Mouse (Mus musculus) kidney, embryonic 16.5 days (tissue): ENCODE results near the gene Tmem114. TPM values are rescaled to one million over a fixed set of nuclear protein-coding genes. Genes with fewer than 3 reads are reported as not detected.

ENCODE experiments used
- ATAC-seq: fragments of 200-750 bp; cut with Nextera tagmentation; 2 replicates; pipeline ENCODE4 v1.8.0; 2017; ENCODE audit warnings: moderate TSS enrichment; ENCODE audit not compliant: low FRiP score, low TSS enrichment
- H3K27ac ChIP-seq: fragments of 300-500 bp; sonication (generic); 2 replicates; pipeline ENCODE4 v1.5.1; 2014; ENCODE audit warnings: low read length
- H3K27me3 ChIP-seq: fragments of 300-500 bp; sonication (generic); 2 replicates; pipeline ENCODE4 v1.6.1; 2014; ENCODE audit warnings: low read length, control low read depth, mixed read lengths; ENCODE audit not compliant: insufficient read depth
- H3K36me3 ChIP-seq: fragments of 300-500 bp; sonication (generic); 2 replicates; pipeline ENCODE4 v1.6.1; 2014; ENCODE audit warnings: low read length, control low read depth, mixed read lengths; ENCODE audit not compliant: insufficient read depth
- H3K4me1 ChIP-seq: fragments of 300-500 bp; sonication (generic); 2 replicates; pipeline ENCODE4 v1.6.1; 2014; ENCODE audit warnings: low read length, control low read depth, mixed read lengths; ENCODE audit not compliant: insufficient read depth
- H3K4me2 ChIP-seq: fragments of 300-500 bp; sonication (generic); replicated peaks from 2 replicates; pipeline ENCODE4 v1.6.1; 2014; ENCODE audit warnings: low read depth, low read length
- H3K4me3 ChIP-seq: fragments of 300-500 bp; sonication (generic); 2 replicates; pipeline ENCODE4 v1.5.1; 2014; ENCODE audit warnings: mild to moderate bottlenecking, low read length
- H3K9ac ChIP-seq: fragments of 300-500 bp; sonication (generic); replicated peaks from 2 replicates; pipeline ENCODE4 v1.6.1; 2014; ENCODE audit warnings: low read length
- H3K9me3 ChIP-seq: fragments of 300-500 bp; sonication (generic); 2 replicates; pipeline ENCODE4 v1.6.1; 2016; ENCODE audit warnings: low read length, control low read depth
- WGBS: fragments of 180-500 bp; shearing (Covaris S2); extraction: QIAGEN DNeasy Blood & Tissue Kit; methylation state at CpG from one replicate; pipeline ENCODE4 v1.1.7; 2014; 5-methylcytosine and 5-hydroxymethylcytosine counted together
- polyA plus RNA-seq: library from polyadenylated mRNA; unstranded; fragments of >200 nt; fragmentation: Nextera tagmentation; extraction: Ambion mirVana; gene quantifications from 2 replicates; pipeline ENCODE4 v1.2.1, GENCODE M21; 2015

Gene Tmem114
- polyA plus RNA-seq = 0.11 TPM in 1 of 2 replicates, not detected in the other

GRCm38 (mm10) chr16:8424971-8425330 is at the start of gene Tmem114:
Gene Tmem114 (minus strand): TSS chr16:8425136.
- peaks cover 49% of the 10 kb centered on the region for H3K27me3 ChIP-seq

GRCm38 (mm10) chr16:8470603-8471481 is 45.9 kb upstream of the Tmem114 start, which contains the start of gene Mettl22:
Gene Mettl22 (plus strand): TSS chr16:8470788.
- ATAC-seq = peak; percentile 99
- Histone ChIP-seq H3K9ac (peak within 1 kb of the TSS; percentile 88), H3K9me3 (no peaks in the 10 kb centered on the region), H3K4me3 (peak within 1 kb of the TSS; percentile 86), H3K4me1 (peaks cover 10% of the 10 kb centered on the region), H3K36me3 (no peaks in the 10 kb centered on the region), H3K27ac (peak within 1 kb of the TSS; percentile 93), H3K27me3 (no peaks in the 10 kb centered on the region), H3K4me2 (peak within 1 kb of the TSS; percentile 65)
- under 1% methylated on average over 48 of the region's 48 CpGs for WGBS

More at GRCm38 (mm10) chr16:8424971-8425330, at the start of gene Tmem114:
- ATAC-seq = peak; percentile 49; the same call in 1 of the 2 replicates
- no peak within 1 kb of the TSS for H3K27ac ChIP-seq
- H3K4me1 ChIP-seq = peaks cover 9% of the 10 kb centered on the region; the same call in 1 of the 2 replicates
- under 1% methylated on average over 16 of the region's 16 CpGs for WGBS
- no peaks in the 10 kb centered on the region for H3K9me3 ChIP-seq
- H3K9ac ChIP-seq = no peak within 1 kb of the TSS
- H3K4me3 ChIP-seq = peak within 1 kb of the TSS; percentile 42
- H3K36me3 ChIP-seq = no peaks in the 10 kb centered on the region
- H3K4me2 ChIP-seq = peak within 1 kb of the TSS; percentile 72

GRCm38 (mm10) chr16:8470132-8470531 is 45.2 kb upstream of the Tmem114 start:
- Histone ChIP-seq H3K4me2 (peak overlapping the region; percentile 65), H3K36me3 (no peaks in the 10 kb centered on the region), H3K27ac (no peak overlapping the region), H3K4me1 (peaks cover 10% of the 10 kb centered on the region), H3K4me3 (peak overlapping the region; percentile 86), H3K9ac (peak overlapping the region; percentile 88; the same call in 1 of the 2 replicates), H3K27me3 (no peaks in the 10 kb centered on the region), H3K9me3 (no peaks in the 10 kb centered on the region)
- 77% methylated on average over 2 of the region's 2 CpGs for WGBS
- peak; percentile 46; the same call in 1 of the 2 replicates for ATAC-seq

GRCm38 (mm10) chr16:8459098-8459497 is 34.2 kb upstream of the Tmem114 start:
- H3K27me3 ChIP-seq = no peaks in the 10 kb centered on the region
- H3K4me1 ChIP-seq = no peaks in the 10 kb centered on the region
- H3K9ac ChIP-seq = no peak overlapping the region
- no peak for ATAC-seq
- no peaks in the 10 kb centered on the region for H3K36me3 ChIP-seq
- no peak overlapping the region for H3K4me2 ChIP-seq
- 36% methylated on average over 6 of the region's 6 CpGs for WGBS
- H3K9me3 ChIP-seq = no peaks in the 10 kb centered on the region
- H3K4me3 ChIP-seq = no peak overlapping the region
- H3K27ac ChIP-seq = no peak overlapping the region

GRCm38 (mm10) chr16:8458391-8458790 is 33.5 kb upstream of the Tmem114 start:
- WGBS = 91% methylated on average over 4 of the region's 4 CpGs
- H3K36me3 ChIP-seq = no peaks in the 10 kb centered on the region
- H3K27me3 ChIP-seq = 0 out of 2 replicates have a peak, but pooled peaks cover 2% of the 10 kb centered on the region
- no peaks in the 10 kb centered on the region for H3K4me1 ChIP-seq
- no peak overlapping the region for H3K9ac ChIP-seq
- no peaks in the 10 kb centered on the region for H3K9me3 ChIP-seq
- H3K4me3 ChIP-seq = no peak overlapping the region
- no peak overlapping the region for H3K4me2 ChIP-seq
- no peak overlapping the region for H3K27ac ChIP-seq
- no peak for ATAC-seq

- no peak for ATAC-seq
- Histone ChIP-seq H3K27me3 (0 out of 2 replicates have a peak, but pooled peaks cover 2% of the 10 kb centered on the region), H3K4me3 (no peak overlapping the region), H3K27ac (no peak overlapping the region), H3K9ac (no peak overlapping the region), H3K4me1 (no peaks in the 10 kb centered on the region), H3K4me2 (no peak overlapping the region), H3K36me3 (no peaks in the 10 kb centered on the region), H3K9me3 (no peaks in the 10 kb centered on the region)
- 42% methylated on average over 2 of the region's 2 CpGs for WGBS
These were observed 30.3 kb upstream of the Tmem114 start for GRCm38 (mm10) chr16:8455221-8455620.

GRCm38 (mm10) chr16:8453301-8453700 is 28.4 kb upstream of the Tmem114 start:
- Histone ChIP-seq H3K9me3 (no peaks in the 10 kb centered on the region), H3K9ac (no peak overlapping the region), H3K27ac (no peak overlapping the region), H3K4me3 (no peak overlapping the region), H3K4me1 (no peaks in the 10 kb centered on the region), H3K4me2 (no peak overlapping the region), H3K27me3 (0 out of 2 replicates have a peak, but pooled peaks cover 2% of the 10 kb centered on the region), H3K36me3 (no peaks in the 10 kb centered on the region)
- no peak for ATAC-seq
- 93% methylated on average over 2 of the region's 2 CpGs for WGBS

- H3K27me3 ChIP-seq = no peaks in the 10 kb centered on the region
- 82% methylated on average over 6 of the region's 6 CpGs for WGBS
- no peak overlapping the region for H3K4me2 ChIP-seq
These were observed 21.3 kb upstream of the Tmem114 start for GRCm38 (mm10) chr16:8446256-8446655.

GRCm38 (mm10) chr16:8444911-8445310 is 20.0 kb upstream of the Tmem114 start:
- Histone ChIP-seq H3K9ac (no peak overlapping the region), H3K4me3 (no peak overlapping the region), H3K4me1 (no peaks in the 10 kb centered on the region), H3K4me2 (no peak overlapping the region), H3K9me3 (no peaks in the 10 kb centered on the region), H3K36me3 (no peaks in the 10 kb centered on the region), H3K27ac (no peak overlapping the region), H3K27me3 (no peaks in the 10 kb centered on the region)
- ATAC-seq = no peak
- WGBS = 80% methylated on average over 7 of the region's 7 CpGs

More at GRCm38 (mm10) chr16:8446256-8446655, 21.3 kb upstream of the Tmem114 start:
- Histone ChIP-seq H3K9ac (no peak overlapping the region), H3K9me3 (no peaks in the 10 kb centered on the region), H3K27ac (no peak overlapping the region), H3K4me3 (no peak overlapping the region), H3K36me3 (no peaks in the 10 kb centered on the region), H3K4me1 (no peaks in the 10 kb centered on the region)
- no peak for ATAC-seq

GRCm38 (mm10) chr16:8432616-8433015 is 7.7 kb upstream of the Tmem114 start:
- Histone ChIP-seq H3K36me3 (no peaks in the 10 kb centered on the region), H3K27me3 (no peaks in the 10 kb centered on the region), H3K27ac (no peak overlapping the region), H3K4me3 (no peak overlapping the region), H3K4me2 (no peak overlapping the region), H3K9me3 (no peaks in the 10 kb centered on the region), H3K9ac (no peak overlapping the region), H3K4me1 (no peaks in the 10 kb centered on the region)
- ATAC-seq = no peak
- WGBS = 83% methylated on average over 3 of the region's 3 CpGs
